7 mouse cellular contexts compared by ENCODE assay signal in genomic region chr17:7169627-7170303, GRCm38 (mm10). TPM values are rescaled to one million over a fixed set of nuclear protein-coding genes. Genes with fewer than 3 reads are reported as not detected.
DNase-seq lines count a peak whose midpoint lies in the region; ATAC-seq and TF ChIP-seq lines count a peak whose summit lies in the region.

TSS of gene Rps6ka2 (plus strand) at chr17:7170115.

- ATAC-seq in embryonic facial prominence, embryonic 13.5 days (ENCODE audit: insufficient number of reproducible peaks, insufficient read depth, low FRiP score, low TSS enrichment, low read depth), result peak; percentile 98
- peak; percentile 99 for ATAC-seq in limb, embryonic 12.5 days (ENCODE audit: insufficient number of reproducible peaks, insufficient read depth, low FRiP score, low TSS enrichment, low read depth)
- peak; percentile 99 for ATAC-seq in midbrain, embryonic 15.5 days (replicated peaks)

- peak within 1 kb of the TSS; percentile 92 for H3K4me2 ChIP-seq in embryonic facial prominence, embryonic 13.5 days
- H3K4me2 ChIP-seq in limb, embryonic 12.5 days, result peak within 1 kb of the TSS; percentile 81
- peak within 1 kb of the TSS; percentile 77 for H3K4me2 ChIP-seq in midbrain, embryonic 15.5 days

- peaks cover 25% of the 10 kb centered on the region for H3K4me1 ChIP-seq in embryonic facial prominence, embryonic 13.5 days
- H3K4me1 ChIP-seq in kidney, adult 2 months (ENCODE audit: control insufficient read depth, insufficient read depth, low read length), result no peaks in the 10 kb centered on the region; the same call in 1 of the 2 replicates
- H3K4me1 ChIP-seq in limb, embryonic 12.5 days (replicated peaks), result peaks cover 30% of the 10 kb centered on the region
- peaks cover 26% of the 10 kb centered on the region for H3K4me1 ChIP-seq in midbrain, embryonic 15.5 days
- peaks cover 10% of the 10 kb centered on the region; the same call in 1 of the 2 replicates for H3K4me1 ChIP-seq in spleen, adult 2 months (ENCODE audit: control insufficient read depth, insufficient read depth, insufficient read length)

- peak within 1 kb of the TSS; percentile 80 for H3K4me3 ChIP-seq in embryonic facial prominence, embryonic 13.5 days
- H3K4me3 ChIP-seq in kidney, adult 2 months (ENCODE audit: insufficient read depth, low read depth, low read length), result peak within 1 kb of the TSS; percentile 62
- H3K4me3 ChIP-seq in limb, embryonic 12.5 days (replicated peaks), result peak within 1 kb of the TSS; percentile 82
- peak within 1 kb of the TSS; percentile 87 for H3K4me3 ChIP-seq in midbrain, embryonic 15.5 days
- peak within 1 kb of the TSS; percentile 59 for H3K4me3 ChIP-seq in spleen, adult 2 months (ENCODE audit: extremely low read depth, insufficient read depth, insufficient read length)

- peak within 1 kb of the TSS; percentile 82 for H3K27ac ChIP-seq in embryonic facial prominence, embryonic 13.5 days
- H3K27ac ChIP-seq in kidney, adult 2 months (ENCODE audit: insufficient read depth, low read depth, low read length), result peak within 1 kb of the TSS; percentile 73
- peak within 1 kb of the TSS; percentile 80 for H3K27ac ChIP-seq in limb, embryonic 12.5 days
- H3K27ac ChIP-seq in midbrain, embryonic 15.5 days, result peak within 1 kb of the TSS; percentile 86
- peak within 1 kb of the TSS; percentile 73 for H3K27ac ChIP-seq in spleen, adult 2 months (ENCODE audit: insufficient read depth, low read length)

- WGBS in embryonic facial prominence, embryonic 13.5 days, result under 1% methylated on average over 50 of the region's 56 CpGs
- under 1% methylated on average over 56 of the region's 56 CpGs for WGBS in kidney, adult 2 months
- WGBS in limb, embryonic 12.5 days, result under 1% methylated on average over 56 of the region's 56 CpGs
- under 1% methylated on average over 50 of the region's 56 CpGs for WGBS in midbrain, embryonic 15.5 days
- WGBS in spleen, adult 2 months, result under 1% methylated on average over 56 of the region's 56 CpGs

- no peaks in the 10 kb centered on the region for H3K27me3 ChIP-seq in embryonic facial prominence, embryonic 13.5 days
- no peaks in the 10 kb centered on the region for H3K27me3 ChIP-seq in kidney, adult 2 months (replicated peaks; ENCODE audit: control insufficient read depth, insufficient read depth, low read length)
- H3K27me3 ChIP-seq in limb, embryonic 12.5 days, result no peaks in the 10 kb centered on the region; the same call in 1 of the 2 replicates
- H3K27me3 ChIP-seq in midbrain, embryonic 15.5 days (replicated peaks), result no peaks in the 10 kb centered on the region
- no peaks in the 10 kb centered on the region for H3K27me3 ChIP-seq in spleen, adult 2 months (ENCODE audit: control insufficient read depth, insufficient read depth, low read length)

- H3K36me3 ChIP-seq in embryonic facial prominence, embryonic 13.5 days, result no peaks in the 10 kb centered on the region
- no peaks in the 10 kb centered on the region for H3K36me3 ChIP-seq in kidney, adult 2 months (ENCODE audit: control insufficient read depth, insufficient read depth, low read length)
- H3K36me3 ChIP-seq in limb, embryonic 12.5 days, result no peaks in the 10 kb centered on the region
- H3K36me3 ChIP-seq in midbrain, embryonic 15.5 days (replicated peaks), result no peaks in the 10 kb centered on the region
- H3K36me3 ChIP-seq in spleen, adult 2 months (ENCODE audit: control insufficient read depth, insufficient read depth, low read length), result no peaks in the 10 kb centered on the region

- peak; percentile 98 for DNase-seq in adrenal gland, postnatal 36 days
- peak; percentile 96 to 98 for DNase-seq in heart, adult 18-20 months
- DNase-seq in kidney, adult 2 months, result peak; percentile 99
- DNase-seq in spleen, adult 2 months (ENCODE audit: low read depth in 1 of 2, low spot score in 2 of 2), result peak; percentile 92 to 97

- no peak for TF ChIP-seq CTCF in kidney, adult 2 months (conservative IDR thresholded peaks at IDR 0.05; ENCODE audit: insufficient read depth, insufficient read length, low read depth, low read length)
- TF ChIP-seq CTCF in spleen, adult 2 months (IDR thresholded peaks at IDR 0.05; ENCODE audit: extremely low read depth, insufficient read depth, insufficient read length, insufficient replicate concordance), result no peak

- TF ChIP-seq POLR2A in kidney, adult 2 months (IDR thresholded peaks at IDR 0.05; ENCODE audit: low read depth, low read length), result peak; percentile 72
- no peak; the same call in 1 of the 2 replicates for TF ChIP-seq POLR2A in spleen, adult 2 months (IDR thresholded peaks at IDR 0.05; ENCODE audit: low read depth, low read length)

- peak within 1 kb of the TSS; percentile 87 for H3K9ac ChIP-seq in embryonic facial prominence, embryonic 13.5 days
- peak within 1 kb of the TSS; percentile 84 for H3K9ac ChIP-seq in limb, embryonic 12.5 days (replicated peaks)
- peak within 1 kb of the TSS; percentile 66 for H3K9ac ChIP-seq in midbrain, embryonic 15.5 days

- no peaks in the 10 kb centered on the region for H3K9me3 ChIP-seq in embryonic facial prominence, embryonic 13.5 days
- H3K9me3 ChIP-seq in limb, embryonic 12.5 days, result no peaks in the 10 kb centered on the region
- H3K9me3 ChIP-seq in midbrain, embryonic 15.5 days, result no peaks in the 10 kb centered on the region

RNA-seq across cellular contexts. Expression of gene Rps6ka2, which starts in this region (rescaled TPM):
- 10 to 100 TPM; 10.3 to 17.6 TPM for total RNA-seq in adrenal gland, postnatal 36 days (2021)
- 9.5 and 12.1 TPM in 2 replicates for polyA plus RNA-seq in embryonic facial prominence, embryonic 13.5 days (2015; fragmentation: Nextera tagmentation; extraction: Ambion mirVana)
- 10 to 100 TPM; 38.6 to 49.2 TPM for total RNA-seq in heart, adult 18-20 months (2021)
- polyA plus RNA-seq in kidney, adult 2 months (2012; rRNA removed), result 5.3 and 5.5 TPM in 2 replicates
- polyA plus RNA-seq in limb, embryonic 12.5 days (2016; fragmentation: Nextera tagmentation; extraction: Ambion mirVana), result 22.8 and 24.8 TPM in 2 replicates
- polyA plus RNA-seq in midbrain, embryonic 15.5 days (2015; fragmentation: Nextera tagmentation; extraction: Ambion mirVana), result 21.1 and 21.9 TPM in 2 replicates
- 3.1 and 3.4 TPM in 2 replicates for polyA plus RNA-seq in spleen, adult 2 months (2012; rRNA removed)

Comparison
In these comparisons a context has a peak if more than half of its experiments do, and no peak if none do; other contexts are left out.
1. Peak in every context shown above with its lines: DNase-seq, ATAC-seq, H3K4me3 ChIP-seq and H3K27ac ChIP-seq.